Mouse (Mus musculus) embryonic facial prominence, embryonic 11.5 days (tissue): ENCODE data around the gene Trabd2b. TPM values are rescaled to one million over a fixed set of nuclear protein-coding genes. Genes with fewer than 3 reads are reported as not detected.
A peak's percentile ranks its signal among the peaks of the same experiment; 100 is the strongest.

ENCODE experiments used
- ATAC-seq: fragments of 200-750 bp; cut with Nextera tagmentation; replicated peaks from 2 replicates; pipeline ENCODE4 v1.8.0; 2017; ENCODE audit warnings: low read depth; ENCODE audit not compliant: insufficient number of reproducible peaks, low FRiP score, low TSS enrichment
- DNase-seq: peaks from one replicate; pipeline ENCODE4 v3.0.0-alpha.2; 2015; ENCODE audit warnings: low spot score
- H3K27ac ChIP-seq: fragments of 300-500 bp; sonication (generic); replicated peaks from 2 replicates; pipeline ENCODE4 v1.5.1; 2014; ENCODE audit warnings: mild to moderate bottlenecking, low read depth, low read length, control low read depth
- H3K27me3 ChIP-seq: fragments of 300-500 bp; sonication (generic); 2 replicates; pipeline ENCODE4 v1.6.1; 2014; ENCODE audit warnings: mild to moderate bottlenecking, low read length, moderate library complexity, mixed read lengths; ENCODE audit not compliant: control insufficient read depth, insufficient read depth
- H3K36me3 ChIP-seq: fragments of 300-500 bp; sonication (generic); replicated peaks from 2 replicates; pipeline ENCODE4 v1.6.1; 2014; ENCODE audit warnings: low read depth, mild to moderate bottlenecking, low read length, moderate library complexity, mixed read lengths; ENCODE audit not compliant: control insufficient read depth, insufficient read depth
- H3K4me1 ChIP-seq: fragments of 300-500 bp; sonication (generic); 2 replicates; pipeline ENCODE4 v1.6.1; 2014; ENCODE audit warnings: low read length, mixed read lengths; ENCODE audit not compliant: control insufficient read depth, insufficient read depth
- H3K4me2 ChIP-seq: fragments of 300-500 bp; sonication (generic); 2 replicates; pipeline ENCODE4 v1.6.1; 2014; ENCODE audit warnings: low read depth, mild to moderate bottlenecking, control low read depth, low read length, moderate library complexity
- H3K4me3 ChIP-seq: fragments of 300-500 bp; sonication (generic); 2 replicates; pipeline ENCODE4 v1.5.1; 2014; ENCODE audit warnings: low read depth, low read length, control low read depth
- H3K9ac ChIP-seq: fragments of 300-500 bp; sonication (generic); replicated peaks from 2 replicates; pipeline ENCODE4 v1.6.1; 2014; ENCODE audit warnings: mild to moderate bottlenecking, control low read depth, low read length
- H3K9me3 ChIP-seq: fragments of 300-500 bp; sonication (generic); replicated peaks from 2 replicates; pipeline ENCODE4 v1.6.1; 2016; ENCODE audit warnings: mild to moderate bottlenecking, low read length, inconsistent platforms, mixed read lengths; ENCODE audit not compliant: control insufficient read depth
- WGBS: fragments of 180-500 bp; shearing (Covaris S2); extraction: QIAGEN DNeasy Blood & Tissue Kit; methylation state at CpG from one replicate; pipeline ENCODE4 v1.1.7; 2014; 5-methylcytosine and 5-hydroxymethylcytosine counted together
- polyA plus RNA-seq: library from polyadenylated mRNA; unstranded; fragments of >200 nt; fragmentation: Nextera tagmentation; extraction: Ambion mirVana; gene quantifications from 2 replicates; pipeline ENCODE4 v1.2.1, GENCODE M21; 2014

The Trabd2b gene
- polyA plus RNA-seq, 1 experiment from 2014 or later, result 0.65 TPM

DNA sequence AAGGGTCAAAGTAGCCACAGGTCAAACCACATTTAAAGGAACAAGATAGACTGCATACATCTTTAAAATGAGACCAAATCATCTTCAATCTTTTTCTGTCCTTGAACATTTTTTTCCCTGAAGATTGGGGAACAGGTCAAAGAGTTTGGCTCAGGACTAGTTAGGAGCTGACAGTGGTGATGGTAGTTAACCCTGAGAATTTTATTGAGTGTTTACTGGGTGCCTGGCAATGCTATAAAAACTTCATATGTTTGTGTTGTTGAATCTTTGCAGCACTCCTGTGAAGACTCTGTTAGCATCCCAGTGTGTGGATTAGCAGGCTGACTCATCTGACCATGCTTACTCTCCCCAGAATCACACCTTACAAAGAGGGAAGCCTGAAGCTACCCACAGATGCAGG, 238.8 kb downstream of the Trabd2b start:
- Histone ChIP-seq H3K9me3 (no peaks in the 10 kb centered on the region), H3K36me3 (no peaks in the 10 kb centered on the region), H3K4me1 (no peaks in the 10 kb centered on the region), H3K4me3 (no peak overlapping the region), H3K27ac (no peak overlapping the region), H3K27me3 (peaks cover 4% of the 10 kb centered on the region), H3K9ac (no peak overlapping the region), H3K4me2 (no peak overlapping the region)
- ATAC-seq (no peak), DNase-seq (no peak)

DNA sequence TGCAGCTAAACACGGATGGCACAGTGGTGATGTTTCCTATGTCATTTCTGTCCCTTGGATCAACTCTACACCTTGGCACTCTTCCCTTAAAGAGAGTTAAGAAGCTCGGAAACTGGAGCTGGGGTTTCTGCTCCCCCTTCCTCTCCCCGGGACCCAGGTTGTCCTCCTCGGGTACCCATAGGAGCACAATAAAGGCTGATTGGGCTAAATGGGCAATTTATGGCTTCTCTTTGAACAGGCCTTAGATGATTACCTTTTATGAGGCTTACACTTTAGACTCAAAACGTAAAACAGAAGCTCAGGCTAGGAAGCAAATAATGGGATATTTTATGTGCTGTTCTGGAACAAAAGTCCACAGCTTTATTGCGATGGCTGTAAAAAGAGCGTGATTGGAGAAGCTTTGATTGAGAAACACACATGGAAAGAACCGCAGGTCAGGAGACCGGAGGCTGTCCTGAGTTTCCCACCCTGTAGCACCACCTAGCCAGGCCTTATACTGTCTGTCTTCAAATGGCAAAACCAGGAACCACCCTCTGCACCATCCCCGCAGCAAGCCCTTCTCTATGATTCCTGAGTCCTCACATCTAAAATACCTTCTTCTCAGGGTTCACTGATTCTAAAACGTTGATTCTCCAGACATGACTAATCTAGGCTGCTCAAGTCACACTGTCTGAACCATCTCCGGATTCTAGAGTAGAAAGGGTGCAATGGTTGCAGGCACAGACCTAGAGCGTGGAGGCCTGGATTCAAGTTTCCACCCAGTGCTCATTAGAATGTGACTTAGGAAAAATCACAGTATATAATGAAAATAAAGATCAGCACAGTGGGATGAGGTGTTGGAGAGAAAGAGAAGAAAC, 240.5 kb downstream of the Trabd2b start:
- H3K4me1 ChIP-seq, result no peaks in the 10 kb centered on the region
- ATAC-seq (no peak), DNase-seq (no peak)
- no peak overlapping the region for H3K4me2 ChIP-seq
- no peak overlapping the region for H3K27ac ChIP-seq
- H3K9me3 ChIP-seq, result no peaks in the 10 kb centered on the region
- H3K9ac ChIP-seq, result no peak overlapping the region
- no peaks in the 10 kb centered on the region for H3K36me3 ChIP-seq
- H3K27me3 ChIP-seq, result peaks cover 4% of the 10 kb centered on the region
- 71% methylated on average over 13 of the region's 13 CpGs for WGBS
- H3K4me3 ChIP-seq, result no peak overlapping the region

DNA sequence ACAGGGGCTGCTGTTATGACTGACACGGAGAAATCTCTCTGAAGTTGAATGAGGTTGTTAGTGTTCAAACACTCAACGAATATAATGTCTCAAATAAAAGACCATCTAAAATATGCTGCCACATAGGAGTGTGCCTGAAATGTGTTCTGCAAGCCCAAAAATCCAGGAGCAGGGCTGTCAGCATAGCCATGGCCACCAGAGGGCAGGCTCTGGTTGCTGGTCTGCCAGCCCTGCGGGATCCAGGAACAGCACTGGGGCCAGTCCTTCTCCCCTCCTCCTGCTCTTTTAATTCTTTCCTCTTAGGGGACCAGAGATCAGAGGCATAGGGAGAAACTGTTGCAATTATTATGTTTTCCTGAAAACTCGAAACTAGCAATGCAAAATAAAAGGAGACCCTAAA, 241.2 kb downstream of the Trabd2b start:
- no peak overlapping the region for H3K4me2 ChIP-seq
- peak; percentile 81 for DNase-seq
- H3K9ac ChIP-seq, result no peak overlapping the region
- no peak overlapping the region for H3K27ac ChIP-seq
- H3K36me3 ChIP-seq, result no peaks in the 10 kb centered on the region
- H3K27me3 ChIP-seq, result peaks cover 4% of the 10 kb centered on the region
- no peak overlapping the region for H3K4me3 ChIP-seq
- no peaks in the 10 kb centered on the region for H3K9me3 ChIP-seq
- 0 out of 2 replicates have a peak, but pooled peaks have one; percentile 9 for ATAC-seq
- 4% methylated on average over 4 of the region's 4 CpGs for WGBS
- H3K4me1 ChIP-seq, result no peaks in the 10 kb centered on the region

DNA sequence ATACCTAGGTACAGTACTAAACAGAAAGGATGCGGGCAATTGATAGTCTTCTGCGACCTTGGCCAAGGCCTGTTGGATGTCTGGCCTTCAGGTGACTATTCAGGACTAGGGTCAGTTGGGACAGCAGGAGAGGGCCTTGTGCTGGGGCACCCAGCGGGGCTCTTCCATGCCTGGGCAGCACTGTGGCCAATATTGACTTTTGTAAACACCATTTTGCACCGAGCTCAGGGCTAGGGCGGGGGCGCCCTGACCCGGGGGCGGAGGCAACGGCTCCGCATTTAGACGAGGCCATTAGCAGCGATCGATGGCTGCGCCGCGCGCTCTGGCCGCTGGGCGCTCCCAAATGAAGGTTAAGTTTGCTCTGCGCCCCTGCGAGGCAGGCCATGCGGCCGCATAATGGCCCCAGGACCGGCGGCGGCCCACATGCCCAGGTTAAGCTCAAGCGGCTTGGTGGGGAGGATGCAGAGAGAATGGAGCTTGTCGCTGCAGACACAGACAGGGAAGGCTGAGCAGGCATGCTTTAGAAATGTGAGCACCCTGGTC, 242.1 kb downstream of the Trabd2b start:
- Histone ChIP-seq H3K4me2 (no peak overlapping the region), H3K4me3 (no peak overlapping the region), H3K4me1 (no peaks in the 10 kb centered on the region), H3K36me3 (no peaks in the 10 kb centered on the region), H3K27me3 (peaks cover 4% of the 10 kb centered on the region), H3K9ac (no peak overlapping the region), H3K9me3 (no peaks in the 10 kb centered on the region), H3K27ac (no peak overlapping the region)
- DNase-seq (peak; percentile 66), ATAC-seq (peak; percentile 8; the same call in 1 of the 2 replicates)
- WGBS, result 8% methylated on average over 28 of the region's 28 CpGs

DNA sequence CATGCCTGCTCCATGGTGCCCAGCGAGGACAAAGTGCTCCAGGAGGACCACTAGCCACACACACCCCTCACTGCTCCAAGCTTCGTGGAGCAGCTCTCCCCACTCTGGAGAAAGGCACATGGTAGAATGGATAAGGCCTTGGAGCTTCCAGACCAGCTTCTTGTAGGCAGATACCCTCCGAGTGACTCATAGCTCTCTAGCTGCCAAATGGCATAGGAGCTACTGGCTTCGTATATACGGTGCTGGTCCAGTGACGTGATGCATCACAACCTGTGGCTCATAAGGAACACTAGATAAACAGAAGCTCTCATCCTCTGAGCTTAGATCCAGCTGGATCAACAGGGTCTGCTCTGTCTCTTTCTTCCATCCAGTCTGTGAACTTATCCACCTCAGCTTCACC, 244.0 kb downstream of the Trabd2b start:
- WGBS, result 64% methylated on average over 6 of the region's 6 CpGs
- H3K27me3 ChIP-seq, result peaks cover 4% of the 10 kb centered on the region

DNA sequence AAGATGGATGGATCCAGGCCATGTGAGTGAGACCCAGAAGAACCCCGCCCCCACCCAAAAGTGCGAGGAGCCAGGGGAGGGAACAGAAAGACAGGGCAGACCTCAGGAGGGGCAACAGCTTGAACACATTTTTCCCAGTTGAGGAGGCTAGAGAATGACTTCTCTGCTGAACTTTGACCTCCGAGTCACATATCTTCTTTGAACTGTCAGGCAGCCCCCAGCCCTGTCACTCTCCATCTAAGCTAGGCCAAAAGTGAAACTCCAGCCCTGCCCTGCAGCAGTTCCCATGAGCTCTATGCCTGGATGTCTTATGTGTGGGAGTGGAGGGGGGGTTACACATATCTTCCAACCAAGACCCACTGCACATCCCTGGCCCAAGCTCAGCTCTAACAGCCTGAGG, 244.5 kb downstream of the Trabd2b start:
- Histone ChIP-seq H3K27me3 (peaks cover 4% of the 10 kb centered on the region), H3K9me3 (no peaks in the 10 kb centered on the region), H3K27ac (no peak overlapping the region), H3K4me1 (no peaks in the 10 kb centered on the region), H3K36me3 (no peaks in the 10 kb centered on the region), H3K9ac (no peak overlapping the region), H3K4me2 (no peak overlapping the region), H3K4me3 (no peak overlapping the region)
- 22% methylated on average over 3 of the region's 3 CpGs for WGBS
- ATAC-seq (no peak), DNase-seq (no peak)

More for the DNA sequence above, 244.0 kb downstream of the Trabd2b start:
- Histone ChIP-seq H3K4me2 (no peak overlapping the region), H3K27ac (no peak overlapping the region), H3K9me3 (no peaks in the 10 kb centered on the region), H3K4me3 (no peak overlapping the region), H3K4me1 (no peaks in the 10 kb centered on the region), H3K36me3 (no peaks in the 10 kb centered on the region), H3K9ac (no peak overlapping the region)
- DNase-seq (no peak), ATAC-seq (no peak)

DNA sequence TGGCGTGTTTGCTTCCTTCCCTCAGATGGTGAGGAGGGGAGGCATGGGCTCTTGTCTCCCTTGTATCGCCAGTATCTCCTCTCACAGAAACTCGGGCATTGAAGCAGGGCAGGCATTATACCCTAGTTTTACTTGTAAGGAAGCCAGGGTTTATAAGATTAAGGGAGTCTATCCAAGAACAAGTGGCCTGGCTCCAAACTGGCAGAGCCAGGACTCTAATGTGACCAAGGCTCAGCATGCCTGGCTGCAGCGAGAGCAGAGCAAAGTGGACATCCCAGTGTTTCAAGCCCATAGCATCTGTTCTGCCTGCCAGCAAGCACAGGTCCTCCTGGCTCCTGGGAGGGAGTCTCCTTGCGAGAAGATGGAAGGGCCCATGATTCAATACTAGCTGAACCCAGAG, 245.1 kb downstream of the Trabd2b start:
- no peaks in the 10 kb centered on the region for H3K36me3 ChIP-seq
- ATAC-seq, result no peak
- H3K9ac ChIP-seq, result no peak overlapping the region
- no peak overlapping the region for H3K4me3 ChIP-seq
- H3K9me3 ChIP-seq, result no peaks in the 10 kb centered on the region
- H3K27me3 ChIP-seq, result peaks cover 4% of the 10 kb centered on the region
- WGBS, result 63% methylated on average over 5 of the region's 5 CpGs
- H3K27ac ChIP-seq, result no peak overlapping the region
- no peak overlapping the region for H3K4me2 ChIP-seq
- no peaks in the 10 kb centered on the region for H3K4me1 ChIP-seq
- no peak for DNase-seq

DNA sequence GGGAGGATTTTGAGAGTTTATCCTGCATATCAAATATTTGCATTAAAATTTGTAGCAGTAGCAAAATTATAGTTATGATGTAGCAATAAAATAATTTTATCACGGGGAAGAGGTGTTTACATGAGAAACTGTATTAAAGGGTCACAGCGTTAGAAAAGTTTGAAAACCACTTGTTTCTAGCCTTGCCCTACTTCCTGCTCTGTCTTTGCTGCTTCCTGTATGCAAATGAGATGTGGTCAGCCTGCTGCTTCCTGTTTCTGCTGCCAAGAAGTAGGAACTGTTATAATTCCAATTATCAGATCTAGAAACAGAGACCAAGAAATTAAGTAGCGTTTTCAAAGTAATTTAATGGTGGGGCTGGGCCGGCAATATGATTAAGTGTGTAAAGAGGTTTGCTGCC, 245.9 kb downstream of the Trabd2b start:
- no peak for ATAC-seq
- Histone ChIP-seq H3K36me3 (no peaks in the 10 kb centered on the region), H3K4me2 (no peak overlapping the region), H3K9me3 (no peaks in the 10 kb centered on the region), H3K4me3 (no peak overlapping the region), H3K4me1 (no peaks in the 10 kb centered on the region), H3K27ac (no peak overlapping the region), H3K9ac (no peak overlapping the region), H3K27me3 (peaks cover 4% of the 10 kb centered on the region)
- DNase-seq, result no peak
- 81% methylated on average over 4 of the region's 4 CpGs for WGBS
